Mouse (Mus musculus) G1E (cell line): ENCODE data around the gene E2f4.

Experiments used
- CTCF ChIP-seq: IDR thresholded peaks from 2 replicates; pipeline ENCODE4 v1.5.1; 2012; ENCODE audit warnings: low read depth, low read length, inconsistent platforms, mixed read lengths
- GATA1 ChIP-seq: IDR thresholded peaks from 2 replicates; pipeline ENCODE4 v1.6.1; 2012; ENCODE audit warnings: borderline replicate concordance, low read length, inconsistent platforms, mixed read lengths

DNA sequence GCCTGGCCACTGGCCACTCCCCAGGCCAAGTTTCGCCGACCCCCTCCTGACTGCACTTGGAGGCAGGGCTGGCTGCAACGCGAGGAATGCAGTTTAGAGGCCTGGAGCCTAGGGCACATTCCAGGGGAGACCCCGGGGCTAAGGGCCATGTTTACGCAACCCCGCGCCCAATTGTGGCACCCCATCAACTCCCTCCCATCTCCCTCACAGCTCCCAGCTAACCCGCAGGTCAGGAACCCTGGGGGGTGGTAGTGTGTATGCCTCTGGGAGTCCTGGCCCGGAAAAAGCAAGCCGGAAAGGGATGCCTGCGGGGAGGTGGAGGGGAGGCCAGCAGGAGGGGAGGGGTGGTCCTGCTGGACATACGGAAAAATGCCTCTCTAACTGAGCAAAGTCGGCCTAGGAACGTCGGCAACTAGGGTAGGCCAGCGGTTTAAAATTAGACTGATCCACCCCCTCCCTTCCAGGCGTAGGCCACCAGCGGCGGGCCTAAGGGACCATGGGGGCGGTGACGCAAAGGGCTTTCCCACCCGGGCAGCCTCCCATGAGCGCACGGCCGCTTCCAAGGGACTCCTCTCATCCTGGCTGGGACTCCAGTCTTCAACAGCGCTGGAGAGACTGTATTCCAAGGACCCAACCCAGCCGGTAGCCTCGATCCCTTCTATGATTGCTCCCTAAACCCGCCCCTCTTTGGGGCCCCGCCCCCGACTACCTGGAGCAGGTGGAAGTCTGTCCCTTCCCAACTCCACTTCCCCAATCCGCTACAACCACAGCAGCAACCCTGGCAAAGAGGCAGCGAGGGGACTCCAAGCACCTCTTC lies 49.4 kb downstream of the E2f4 start:
- no peak for TF ChIP-seq GATA1
- TF ChIP-seq CTCF, result no peak
